Mouse (Mus musculus) cerebellum, adult 2 months (tissue): ENCODE data around the gene Pkp3.

Experiments used
- CTCF ChIP-seq: fragments of 200-500 bp; IDR thresholded peaks from 2 replicates; pipeline ENCODE4 v1.5.1; 2011; ENCODE audit warnings: low read depth, mild to moderate bottlenecking, control low read depth, low read length, moderate library complexity, borderline replicate concordance; ENCODE audit not compliant: insufficient read depth
- POLR2A ChIP-seq: fragments of 200-500 bp; IDR thresholded peaks from 2 replicates; pipeline ENCODE4 v1.6.1; 2011; ENCODE audit warnings: low read length, control low read depth, borderline replicate concordance; ENCODE audit not compliant: insufficient read depth

DNA sequence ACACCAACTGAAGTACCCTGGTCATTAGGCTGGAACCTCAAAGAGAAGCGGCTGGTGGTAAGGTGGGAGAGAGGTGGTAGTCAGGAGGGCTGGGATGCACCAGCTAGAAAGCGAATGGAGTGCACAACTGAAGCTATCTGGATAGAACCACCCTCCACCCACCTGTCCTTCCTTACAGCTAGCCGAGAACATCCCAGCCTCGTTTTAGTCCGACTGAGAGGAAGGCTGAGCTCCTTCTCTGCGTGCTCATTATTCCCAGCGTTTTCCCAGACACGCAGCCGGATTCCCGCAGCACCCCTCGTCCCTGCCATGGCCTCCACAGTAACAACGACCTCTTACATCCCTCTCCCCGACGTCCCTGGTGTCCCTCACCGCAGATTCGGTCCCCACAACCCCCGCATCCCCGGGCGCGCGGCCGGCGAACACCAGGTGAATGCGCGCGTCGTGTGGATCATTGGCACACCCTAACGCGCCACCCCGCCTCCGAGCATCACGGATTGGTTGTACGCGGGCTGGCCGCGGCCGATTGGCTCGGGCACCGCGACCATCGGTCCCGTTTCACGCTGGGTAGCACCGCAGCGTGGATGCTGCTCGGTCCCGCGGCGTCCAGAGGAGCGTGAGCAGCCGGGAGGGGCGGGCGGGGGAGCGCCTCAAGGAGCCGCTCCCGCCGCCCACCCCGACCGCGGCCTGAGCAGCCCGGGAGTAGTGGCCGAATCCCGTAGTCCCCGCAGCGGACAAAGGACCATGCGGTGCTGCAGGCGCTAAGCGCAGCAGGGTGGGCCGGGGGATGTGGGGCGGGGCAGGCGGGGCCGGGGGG lies 17.4 kb upstream of the Pkp3 start, which contains the start of gene B4galnt4:
- TF ChIP-seq CTCF (no peak), POLR2A (peak; percentile 98)
